In genomic region chr8:55472386-55472785, GRCm38 (mm10) we compare ENCODE assay signal across 16 mouse cellular contexts.
"Had no signal": no experiment of that assay in that cellular context is flagged by ENCODE, and none has a peak within 500 bp of the region (broad histone marks: within the 10 kb centered on the region; RNA-seq: fewer than 3 reads in every experiment).

No protein-coding gene starts in this region.

- H3K4me2 ChIP-seq: neural tube, embryonic 13.5 days; neural tube, embryonic 15.5 days; stomach, embryonic 15.5 days had no signal

- H3K9me3 ChIP-seq: neural tube, embryonic 13.5 days; neural tube, embryonic 15.5 days; stomach, embryonic 15.5 days had no signal

- H3K27ac ChIP-seq: neural tube, embryonic 13.5 days; neural tube, embryonic 15.5 days; stomach, embryonic 15.5 days; stomach, postnatal 0 days had no signal

- H3K4me3 ChIP-seq: neural tube, embryonic 13.5 days; neural tube, embryonic 15.5 days; stomach, embryonic 15.5 days had no signal

- H3K27me3 ChIP-seq: neural tube, embryonic 13.5 days; neural tube, embryonic 15.5 days; stomach, embryonic 15.5 days had no signal

- H3K9ac ChIP-seq: neural tube, embryonic 13.5 days; neural tube, embryonic 15.5 days; stomach, embryonic 15.5 days had no signal

- H3K4me1 ChIP-seq: neural tube, embryonic 13.5 days; neural tube, embryonic 15.5 days; stomach, embryonic 15.5 days had no signal

- H3K36me3 ChIP-seq: neural tube, embryonic 13.5 days; neural tube, embryonic 15.5 days; stomach, embryonic 15.5 days had no signal

- DNase-seq: retina, postnatal 1 day; right cerebral cortex, adult 18-20 months; right cerebral cortex, postnatal 14 days; right cerebral cortex, postnatal 25 days; right cerebral cortex, postnatal 4 days; spleen, adult 18-20 months; thymus, adult 18-20 months; thymus, adult 2 months; thymus, postnatal 14 days; thymus, postnatal 25 days; thymus, postnatal 36 days; thymus, postnatal 4 days had no signal
